Mouse (Mus musculus): ENCODE results near the gene Dab2. TPM values are rescaled to one million over a fixed set of nuclear protein-coding genes. Genes with fewer than 3 reads are reported as not detected.

Gene Dab2
- polyA plus RNA-seq, 1 experiment = 9.4 TPM

GRCm38 (mm10) chr15:6391886-6392285 lies 92.3 kb downstream of the Dab2 start:
- H3K27ac ChIP-seq (ENCODE audit: control insufficient read depth, insufficient read depth, low read length) = no peak overlapping the region
- no peaks in the 10 kb centered on the region for H3K27me3 ChIP-seq (ENCODE audit: control insufficient read depth, insufficient read depth, low read length)
- no peak for DNase-seq
- WGBS = 87% methylated on average over 3 of the region's 3 CpGs
- TF ChIP-seq POLR2A (IDR thresholded peaks at IDR 0.05; ENCODE audit: control insufficient read depth, extremely low read depth, insufficient read depth, low read length, poor library complexity) (no peak), CTCF (IDR thresholded peaks at IDR 0.05; ENCODE audit: borderline replicate concordance, control insufficient read depth, extremely low read depth, insufficient read depth, low read length, poor library complexity) (no peak)
- no peaks in the 10 kb centered on the region for H3K4me1 ChIP-seq (replicated peaks; ENCODE audit: control insufficient read depth, insufficient read depth, low read length)
- no peak overlapping the region for H3K4me3 ChIP-seq (ENCODE audit: control insufficient read depth, insufficient read depth, low read length)
- H3K36me3 ChIP-seq (ENCODE audit: control insufficient read depth, insufficient read depth, low read length) = no peaks in the 10 kb centered on the region

- Histone ChIP-seq H3K27me3 (ENCODE audit: control insufficient read depth, insufficient read depth, low read length) (no peaks in the 10 kb centered on the region), H3K4me1 (replicated peaks; ENCODE audit: control insufficient read depth, insufficient read depth, low read length) (no peaks in the 10 kb centered on the region), H3K36me3 (ENCODE audit: control insufficient read depth, insufficient read depth, low read length) (no peaks in the 10 kb centered on the region), H3K27ac (ENCODE audit: control insufficient read depth, insufficient read depth, low read length) (no peak overlapping the region), H3K4me3 (ENCODE audit: control insufficient read depth, insufficient read depth, low read length) (no peak overlapping the region)
- no peak for TF ChIP-seq CTCF (IDR thresholded peaks at IDR 0.05; ENCODE audit: borderline replicate concordance, control insufficient read depth, extremely low read depth, insufficient read depth, low read length, poor library complexity)
- no peak for TF ChIP-seq POLR2A (IDR thresholded peaks at IDR 0.05; ENCODE audit: control insufficient read depth, extremely low read depth, insufficient read depth, low read length, poor library complexity)
- 96% methylated on average over 4 of the region's 4 CpGs for WGBS
- no peak for DNase-seq
These were observed 94.0 kb downstream of the Dab2 start for GRCm38 (mm10) chr15:6393624-6394023.

- H3K4me1 ChIP-seq (replicated peaks; ENCODE audit: control insufficient read depth, insufficient read depth, low read length) = no peaks in the 10 kb centered on the region
- H3K36me3 ChIP-seq (ENCODE audit: control insufficient read depth, insufficient read depth, low read length) = no peaks in the 10 kb centered on the region
- H3K27ac ChIP-seq (ENCODE audit: control insufficient read depth, insufficient read depth, low read length) = no peak overlapping the region
- H3K4me3 ChIP-seq (ENCODE audit: control insufficient read depth, insufficient read depth, low read length) = no peak overlapping the region
- no peak for TF ChIP-seq CTCF (IDR thresholded peaks at IDR 0.05; ENCODE audit: borderline replicate concordance, control insufficient read depth, extremely low read depth, insufficient read depth, low read length, poor library complexity)
- TF ChIP-seq POLR2A (IDR thresholded peaks at IDR 0.05; ENCODE audit: control insufficient read depth, extremely low read depth, insufficient read depth, low read length, poor library complexity) = no peak
- no peak for DNase-seq
- WGBS = 95% methylated on average over 4 of the region's 4 CpGs
- H3K27me3 ChIP-seq (ENCODE audit: control insufficient read depth, insufficient read depth, low read length) = no peaks in the 10 kb centered on the region
These were observed 98.6 kb downstream of the Dab2 start for GRCm38 (mm10) chr15:6398211-6398610.

- Histone ChIP-seq H3K4me1 (replicated peaks; ENCODE audit: control insufficient read depth, insufficient read depth, low read length) (no peaks in the 10 kb centered on the region), H3K36me3 (ENCODE audit: control insufficient read depth, insufficient read depth, low read length) (no peaks in the 10 kb centered on the region), H3K27ac (ENCODE audit: control insufficient read depth, insufficient read depth, low read length) (no peak overlapping the region), H3K4me3 (ENCODE audit: control insufficient read depth, insufficient read depth, low read length) (no peak overlapping the region), H3K27me3 (ENCODE audit: control insufficient read depth, insufficient read depth, low read length) (no peaks in the 10 kb centered on the region)
- TF ChIP-seq CTCF (IDR thresholded peaks at IDR 0.05; ENCODE audit: borderline replicate concordance, control insufficient read depth, extremely low read depth, insufficient read depth, low read length, poor library complexity) (no peak), POLR2A (IDR thresholded peaks at IDR 0.05; ENCODE audit: control insufficient read depth, extremely low read depth, insufficient read depth, low read length, poor library complexity) (no peak)
- no peak for DNase-seq
- 95% methylated on average over 6 of the region's 6 CpGs for WGBS
These were observed 99.3 kb downstream of the Dab2 start for GRCm38 (mm10) chr15:6398881-6399280.

- TF ChIP-seq CTCF (IDR thresholded peaks at IDR 0.05; ENCODE audit: borderline replicate concordance, control insufficient read depth, extremely low read depth, insufficient read depth, low read length, poor library complexity) (no peak), POLR2A (IDR thresholded peaks at IDR 0.05; ENCODE audit: control insufficient read depth, extremely low read depth, insufficient read depth, low read length, poor library complexity) (no peak)
- no peaks in the 10 kb centered on the region for H3K4me1 ChIP-seq (replicated peaks; ENCODE audit: control insufficient read depth, insufficient read depth, low read length)
These were observed 100.5 kb downstream of the Dab2 start for GRCm38 (mm10) chr15:6400115-6400514.

GRCm38 (mm10) chr15:6402433-6402832 lies 102.8 kb downstream of the Dab2 start:
- TF ChIP-seq CTCF (IDR thresholded peaks at IDR 0.05; ENCODE audit: borderline replicate concordance, control insufficient read depth, extremely low read depth, insufficient read depth, low read length, poor library complexity) (no peak), POLR2A (IDR thresholded peaks at IDR 0.05; ENCODE audit: control insufficient read depth, extremely low read depth, insufficient read depth, low read length, poor library complexity) (no peak)
- H3K36me3 ChIP-seq (ENCODE audit: control insufficient read depth, insufficient read depth, low read length) = no peaks in the 10 kb centered on the region
- H3K4me3 ChIP-seq (ENCODE audit: control insufficient read depth, insufficient read depth, low read length) = no peak overlapping the region
- no peak overlapping the region for H3K27ac ChIP-seq (ENCODE audit: control insufficient read depth, insufficient read depth, low read length)
- DNase-seq = no peak
- no peaks in the 10 kb centered on the region for H3K4me1 ChIP-seq (replicated peaks; ENCODE audit: control insufficient read depth, insufficient read depth, low read length)
- 96% methylated on average over 2 of the region's 2 CpGs for WGBS
- H3K27me3 ChIP-seq (ENCODE audit: control insufficient read depth, insufficient read depth, low read length) = no peaks in the 10 kb centered on the region

More at GRCm38 (mm10) chr15:6400115-6400514, 100.5 kb downstream of the Dab2 start:
- Histone ChIP-seq H3K27me3 (ENCODE audit: control insufficient read depth, insufficient read depth, low read length) (no peaks in the 10 kb centered on the region), H3K4me3 (ENCODE audit: control insufficient read depth, insufficient read depth, low read length) (no peak overlapping the region), H3K27ac (ENCODE audit: control insufficient read depth, insufficient read depth, low read length) (no peak overlapping the region), H3K36me3 (ENCODE audit: control insufficient read depth, insufficient read depth, low read length) (no peaks in the 10 kb centered on the region)
- WGBS = 91% methylated on average over 8 of the region's 8 CpGs
- DNase-seq = no peak

- 18% methylated on average over 5 of the region's 5 CpGs for WGBS
- H3K27me3 ChIP-seq (ENCODE audit: control insufficient read depth, insufficient read depth, low read length) = no peaks in the 10 kb centered on the region
- no peak for DNase-seq
- no peak overlapping the region for H3K27ac ChIP-seq (ENCODE audit: control insufficient read depth, insufficient read depth, low read length)
- no peak overlapping the region for H3K4me3 ChIP-seq (ENCODE audit: control insufficient read depth, insufficient read depth, low read length)
- no peaks in the 10 kb centered on the region for H3K4me1 ChIP-seq (replicated peaks; ENCODE audit: control insufficient read depth, insufficient read depth, low read length)
- TF ChIP-seq POLR2A (IDR thresholded peaks at IDR 0.05; ENCODE audit: control insufficient read depth, extremely low read depth, insufficient read depth, low read length, poor library complexity) = no peak
- no peak for TF ChIP-seq CTCF (IDR thresholded peaks at IDR 0.05; ENCODE audit: borderline replicate concordance, control insufficient read depth, extremely low read depth, insufficient read depth, low read length, poor library complexity)
- H3K36me3 ChIP-seq (ENCODE audit: control insufficient read depth, insufficient read depth, low read length) = no peaks in the 10 kb centered on the region
These were observed 104.6 kb downstream of the Dab2 start for GRCm38 (mm10) chr15:6404172-6404571.
